Mouse (Mus musculus) lung, postnatal 10 days (tissue): ENCODE data around the gene Sept9.

Experiments
- DNase-seq: peaks from one replicate; pipeline ENCODE4 v3.0.0; 2021

The Sept9 gene

GRCm38 (mm10) chr11:117176900-117177299, 22.6 kb upstream of the Sept9 start:
- no peak for DNase-seq

- peak; percentile 95 for DNase-seq
Measured at GRCm38 (mm10) chr11:117177303-117177979, 22.0 kb upstream of the Sept9 start.

GRCm38 (mm10) chr11:117179902-117180301, 19.6 kb upstream of the Sept9 start:
- no peak for DNase-seq

- DNase-seq = no peak
Measured at GRCm38 (mm10) chr11:117182808-117183207, 16.7 kb upstream of the Sept9 start.

- peak; percentile 36 for DNase-seq
Measured at GRCm38 (mm10) chr11:117183299-117183698, 16.2 kb upstream of the Sept9 start.

- DNase-seq = no peak
Measured at GRCm38 (mm10) chr11:117183841-117184240, 15.6 kb upstream of the Sept9 start.

- DNase-seq = no peak
Measured at GRCm38 (mm10) chr11:117185076-117185933, 14.2 kb upstream of the Sept9 start.

- DNase-seq = no peak
Measured at GRCm38 (mm10) chr11:117191524-117191923, 7.9 kb upstream of the Sept9 start.

- DNase-seq = no peak
Measured at GRCm38 (mm10) chr11:117194475-117194937, 5.0 kb upstream of the Sept9 start.

- DNase-seq = no peak
Measured at GRCm38 (mm10) chr11:117195616-117196015, 3.8 kb upstream of the Sept9 start.

- no peak for DNase-seq
Measured at GRCm38 (mm10) chr11:117196681-117197080, 2.8 kb upstream of the Sept9 start.

GRCm38 (mm10) chr11:117198122-117198521, 1.3 kb upstream of the Sept9 start:
- DNase-seq = no peak

- no peak for DNase-seq
Measured at GRCm38 (mm10) chr11:117201846-117202245, 2.4 kb downstream of the Sept9 start.

- no peak for DNase-seq
Measured at GRCm38 (mm10) chr11:117204606-117205005, 5.1 kb downstream of the Sept9 start.

- DNase-seq = no peak
Measured at GRCm38 (mm10) chr11:117205042-117205441, 5.6 kb downstream of the Sept9 start.

GRCm38 (mm10) chr11:117205447-117205846, 6.0 kb downstream of the Sept9 start:
- no peak for DNase-seq

- DNase-seq = no peak
Measured at GRCm38 (mm10) chr11:117207436-117207835, 8.0 kb downstream of the Sept9 start.

GRCm38 (mm10) chr11:117208151-117208673, 8.8 kb downstream of the Sept9 start:
- no peak for DNase-seq

- no peak for DNase-seq
Measured at GRCm38 (mm10) chr11:117216713-117217112, 17.3 kb downstream of the Sept9 start.

GRCm38 (mm10) chr11:117218070-117218469, 18.6 kb downstream of the Sept9 start:
- no peak for DNase-seq

GRCm38 (mm10) chr11:117218498-117218897, 19.0 kb downstream of the Sept9 start:
- DNase-seq = no peak

GRCm38 (mm10) chr11:117220777-117221176, 21.3 kb downstream of the Sept9 start:
- DNase-seq = no peak

GRCm38 (mm10) chr11:117221182-117221581, 21.7 kb downstream of the Sept9 start:
- DNase-seq = no peak

GRCm38 (mm10) chr11:117222899-117223298, 23.4 kb downstream of the Sept9 start:
- DNase-seq = no peak
